Mouse (Mus musculus) intestine, embryonic 15.5 days (tissue): ENCODE measurements around the gene Hps6. TPM values are rescaled to one million over a fixed set of nuclear protein-coding genes. Genes with fewer than 3 reads are reported as not detected.

Experiments used
- ATAC-seq: fragments of 200-750 bp; cut with Nextera tagmentation; 2 replicates; pipeline ENCODE4 v1.8.0; 2017; ENCODE audit warnings: moderate TSS enrichment, moderate library complexity
- H3K27ac ChIP-seq: fragments of 300-500 bp; sonication (generic); 2 replicates; pipeline ENCODE4 v1.5.1; 2015; ENCODE audit warnings: mild to moderate bottlenecking, inconsistent platforms
- H3K27me3 ChIP-seq: fragments of 300-500 bp; sonication (generic); replicated peaks from 2 replicates; pipeline ENCODE4 v1.6.1; 2015; ENCODE audit warnings: inconsistent platforms
- H3K36me3 ChIP-seq: fragments of 300-500 bp; sonication (generic); 2 replicates; pipeline ENCODE4 v1.6.1; 2015; ENCODE audit warnings: inconsistent platforms
- H3K4me1 ChIP-seq: fragments of 300-500 bp; sonication (generic); replicated peaks from 2 replicates; pipeline ENCODE4 v1.6.1; 2015; ENCODE audit warnings: inconsistent platforms
- H3K4me2 ChIP-seq: fragments of 300-500 bp; sonication (generic); replicated peaks from 2 replicates; pipeline ENCODE4 v1.6.1; 2015; ENCODE audit warnings: mild to moderate bottlenecking, inconsistent platforms
- H3K4me3 ChIP-seq: fragments of 300-500 bp; sonication (generic); replicated peaks from 2 replicates; pipeline ENCODE4 v1.5.1; 2015; ENCODE audit warnings: inconsistent platforms
- H3K9ac ChIP-seq: fragments of 300-500 bp; sonication (generic); 2 replicates; pipeline ENCODE4 v1.6.1; 2015; ENCODE audit warnings: inconsistent platforms
- H3K9me3 ChIP-seq: fragments of 300-500 bp; sonication (generic); 2 replicates; pipeline ENCODE4 v1.6.1; 2016; ENCODE audit warnings: inconsistent platforms
- WGBS: fragments of 180-500 bp; shearing (Covaris S2); methylation state at CpG from one replicate; pipeline ENCODE4 v1.1.7; 2015; 5-methylcytosine and 5-hydroxymethylcytosine counted together
- polyA plus RNA-seq: library from polyadenylated mRNA; unstranded; fragments of >200 nt; fragmentation: Nextera tagmentation; extraction: Ambion mirVana; gene quantifications from 2 replicates; pipeline ENCODE4 v1.2.1, GENCODE M21; 2015

Hps6 gene
- polyA plus RNA-seq, 1 experiment from 2014 or later: 9.5 TPM

- Histone ChIP-seq H3K9ac (peak overlapping the region; percentile 45), H3K4me2 (peak overlapping the region; percentile 89), H3K36me3 (no peaks in the 10 kb centered on the region), H3K4me3 (peak overlapping the region; percentile 31), H3K27ac (peak overlapping the region; percentile 98), H3K4me1 (peaks cover 64% of the 10 kb centered on the region), H3K27me3 (no peaks in the 10 kb centered on the region), H3K9me3 (no peaks in the 10 kb centered on the region)
- WGBS: 20% methylated on average over 7 of the region's 7 CpGs
- ATAC-seq: no peak
Measured at GRCm38 (mm10) chr19:46041299-46041932, 38.1 kb downstream of the Hps6 start.

GRCm38 (mm10) chr19:46041933-46042475 is 38.7 kb downstream of the Hps6 start:
- Histone ChIP-seq H3K27me3 (no peaks in the 10 kb centered on the region), H3K9ac (peak overlapping the region; percentile 45), H3K9me3 (no peaks in the 10 kb centered on the region), H3K4me2 (peak overlapping the region; percentile 89), H3K36me3 (no peaks in the 10 kb centered on the region), H3K27ac (peak overlapping the region; percentile 98), H3K4me1 (peaks cover 66% of the 10 kb centered on the region), H3K4me3 (peak overlapping the region; percentile 31)
- WGBS: 1% methylated on average over 14 of the region's 14 CpGs
- ATAC-seq: peak; percentile 11

- no peaks in the 10 kb centered on the region for H3K27me3 ChIP-seq
- WGBS: 14% methylated on average over 6 of the region's 6 CpGs
- ATAC-seq: no peak
Measured at GRCm38 (mm10) chr19:46042476-46043011, 39.2 kb downstream of the Hps6 start.

GRCm38 (mm10) chr19:46043380-46043779 is 40.1 kb downstream of the Hps6 start:
- H3K4me1 ChIP-seq: peaks cover 56% of the 10 kb centered on the region
- no peaks in the 10 kb centered on the region for H3K36me3 ChIP-seq
- WGBS: 55% methylated on average over 7 of the region's 7 CpGs
- H3K9ac ChIP-seq: 0 out of 2 replicates have a peak overlapping the region, but pooled peaks have one; percentile 98
- peak overlapping the region; percentile 89 for H3K4me2 ChIP-seq
- H3K4me3 ChIP-seq: peak overlapping the region; percentile 100; the same call in 1 of the 2 replicates
- H3K27me3 ChIP-seq: no peaks in the 10 kb centered on the region
- H3K9me3 ChIP-seq: no peaks in the 10 kb centered on the region
- H3K27ac ChIP-seq: peak overlapping the region; percentile 98
- ATAC-seq: no peak

More at GRCm38 (mm10) chr19:46042476-46043011, 39.2 kb downstream of the Hps6 start:
- H3K36me3 ChIP-seq: no peaks in the 10 kb centered on the region
- peak overlapping the region; percentile 45 for H3K9ac ChIP-seq
- H3K4me3 ChIP-seq: peak overlapping the region; percentile 31
- peak overlapping the region; percentile 89 for H3K4me2 ChIP-seq
- H3K27ac ChIP-seq: peak overlapping the region; percentile 98
- H3K4me1 ChIP-seq: peaks cover 61% of the 10 kb centered on the region
- no peaks in the 10 kb centered on the region for H3K9me3 ChIP-seq

GRCm38 (mm10) chr19:46044271-46044992 is 41.1 kb downstream of the Hps6 start, which contains the start of gene Pprc1:
Pprc1 (plus strand) TSS chr19:46044886.
- Histone ChIP-seq H3K9me3 (no peaks in the 10 kb centered on the region), H3K9ac (peak within 1 kb of the TSS; percentile 98), H3K4me3 (peak within 1 kb of the TSS; percentile 100), H3K4me1 (peaks cover 53% of the 10 kb centered on the region), H3K27ac (peak within 1 kb of the TSS; percentile 98), H3K4me2 (peak within 1 kb of the TSS; percentile 89), H3K27me3 (no peaks in the 10 kb centered on the region), H3K36me3 (no peaks in the 10 kb centered on the region)
- no peak for ATAC-seq
- WGBS: 1% methylated on average over 34 of the region's 34 CpGs

- whole genome bisulfite sequencing: under 1% methylated on average over 76 of the region's 84 CpGs
- peak within 1 kb of the TSS; percentile 98 for H3K27ac ChIP-seq
- H3K36me3 ChIP-seq: no peaks in the 10 kb centered on the region
- H3K4me2 ChIP-seq: peak within 1 kb of the TSS; percentile 89
- peaks cover 48% of the 10 kb centered on the region for H3K4me1 ChIP-seq
- H3K9ac ChIP-seq: peak within 1 kb of the TSS; percentile 98
- no peaks in the 10 kb centered on the region for H3K9me3 ChIP-seq
- peak; percentile 79 for ATAC-seq
- peak within 1 kb of the TSS; percentile 100 for H3K4me3 ChIP-seq
- no peaks in the 10 kb centered on the region for H3K27me3 ChIP-seq
Measured at GRCm38 (mm10) chr19:46044993-46045695, 41.8 kb downstream of the Hps6 start, which contains the start of gene Ldb1. Ldb1 (minus strand) TSS chr19:46045214.

GRCm38 (mm10) chr19:46045696-46046311 is 42.5 kb downstream of the Hps6 start:
- Histone ChIP-seq H3K4me3 (peak overlapping the region; percentile 100), H3K9ac (peak overlapping the region; percentile 98), H3K36me3 (no peaks in the 10 kb centered on the region), H3K4me1 (peaks cover 43% of the 10 kb centered on the region), H3K27ac (peak overlapping the region; percentile 98), H3K4me2 (peak overlapping the region; percentile 89), H3K27me3 (no peaks in the 10 kb centered on the region), H3K9me3 (no peaks in the 10 kb centered on the region)
- 2% methylated on average over 7 of the region's 7 CpGs for WGBS
- peak; percentile 50 for ATAC-seq

GRCm38 (mm10) chr19:46046621-46047025 is 43.3 kb downstream of the Hps6 start:
- Histone ChIP-seq H3K27me3 (no peaks in the 10 kb centered on the region), H3K9ac (no peak overlapping the region), H3K4me2 (peak overlapping the region; percentile 89), H3K36me3 (no peaks in the 10 kb centered on the region), H3K9me3 (no peaks in the 10 kb centered on the region), H3K27ac (peak overlapping the region; percentile 98), H3K4me3 (no peak overlapping the region), H3K4me1 (peaks cover 34% of the 10 kb centered on the region)
- no peak for ATAC-seq
- 7% methylated on average over 10 of the region's 10 CpGs for WGBS

- H3K27ac ChIP-seq: no peak overlapping the region
- WGBS: 79% methylated on average over 2 of the region's 2 CpGs
Measured at GRCm38 (mm10) chr19:46047426-46047825, 44.1 kb downstream of the Hps6 start.

GRCm38 (mm10) chr19:46049129-46049528 is 45.8 kb downstream of the Hps6 start:
- Histone ChIP-seq H3K9me3 (no peaks in the 10 kb centered on the region), H3K27me3 (no peaks in the 10 kb centered on the region), H3K36me3 (no peaks in the 10 kb centered on the region), H3K27ac (no peak overlapping the region), H3K4me2 (no peak overlapping the region), H3K4me1 (peaks cover 13% of the 10 kb centered on the region; the same call in 1 of the 2 replicates), H3K9ac (no peak overlapping the region), H3K4me3 (no peak overlapping the region)
- ATAC-seq: no peak
- 71% methylated on average over 4 of the region's 4 CpGs for WGBS

More at GRCm38 (mm10) chr19:46047426-46047825, 44.1 kb downstream of the Hps6 start:
- no peak for ATAC-seq
- H3K36me3 ChIP-seq: no peaks in the 10 kb centered on the region
- no peaks in the 10 kb centered on the region for H3K27me3 ChIP-seq
- H3K9me3 ChIP-seq: no peaks in the 10 kb centered on the region
- peaks cover 28% of the 10 kb centered on the region for H3K4me1 ChIP-seq
- H3K9ac ChIP-seq: no peak overlapping the region
- no peak overlapping the region for H3K4me3 ChIP-seq
- no peak overlapping the region for H3K4me2 ChIP-seq

- Histone ChIP-seq H3K4me3 (no peak overlapping the region), H3K9me3 (no peaks in the 10 kb centered on the region), H3K36me3 (no peaks in the 10 kb centered on the region), H3K27me3 (no peaks in the 10 kb centered on the region), H3K27ac (no peak overlapping the region), H3K4me1 (peaks cover 12% of the 10 kb centered on the region; the same call in 1 of the 2 replicates), H3K4me2 (no peak overlapping the region), H3K9ac (no peak overlapping the region)
- no peak for ATAC-seq
- 74% methylated on average over 2 of the region's 2 CpGs for WGBS
Measured at GRCm38 (mm10) chr19:46050462-46050861, 47.2 kb downstream of the Hps6 start.
